Mouse (Mus musculus) hindbrain, embryonic 16.5 days (tissue): ENCODE data around the gene Gm3417. TPM values are rescaled to one million over a fixed set of nuclear protein-coding genes. Genes with fewer than 3 reads are reported as not detected.

Experiments used
- polyA plus RNA-seq: library from polyadenylated mRNA; unstranded; fragments of >200 nt; fragmentation: Nextera tagmentation; extraction: Ambion mirVana; gene quantifications from 2 replicates; pipeline ENCODE4 v1.2.1, GENCODE M21; 2015

Gm3417 gene
- polyA plus RNA-seq, 1 experiment from 2014 or later: not detected

Other genes starting within 250 kb of the Gm3417 start
- 8.2 and 11.7 TPM in 2 replicates for gene Wdr27, start 35.6 kb downstream of the Gm3417 start, polyA plus RNA-seq
- gene 1600012H06Rik, start 35.6 kb downstream of the Gm3417 start, polyA plus RNA-seq: 28.0 and 28.9 TPM in 2 replicates
- gene Phf10, start 17.5 kb downstream of the Gm3417 start, polyA plus RNA-seq: 14.6 and 16.7 TPM in 2 replicates
- gene 9030025P20Rik, start 322 bp downstream of the Gm3417 start, polyA plus RNA-seq: 6.2 and 6.5 TPM in 2 replicates
- 5.0 and 6.7 TPM in 2 replicates for gene Gm3435, start 31.4 kb upstream of the Gm3417 start, polyA plus RNA-seq
- 76.3 and 76.8 TPM in 2 replicates for gene Ermard, start 62.4 kb upstream of the Gm3417 start, polyA plus RNA-seq
- 0.80 and 0.96 TPM in 2 replicates for gene Tcte3, start 62.7 kb upstream of the Gm3417 start, polyA plus RNA-seq
- 3.1 and 3.7 TPM in 2 replicates for gene Gm3448, start 62.7 kb upstream of the Gm3417 start, polyA plus RNA-seq